Mouse (Mus musculus): ENCODE results near the gene Ccdc83.

Gene Ccdc83

GRCm38 (mm10) chr7:90259899-90260298, 5.7 kb downstream of the Ccdc83 start:
- DNase-seq: no peak

- no peak for DNase-seq
Measured at GRCm38 (mm10) chr7:90258701-90259100, 6.9 kb downstream of the Ccdc83 start.

DNA sequence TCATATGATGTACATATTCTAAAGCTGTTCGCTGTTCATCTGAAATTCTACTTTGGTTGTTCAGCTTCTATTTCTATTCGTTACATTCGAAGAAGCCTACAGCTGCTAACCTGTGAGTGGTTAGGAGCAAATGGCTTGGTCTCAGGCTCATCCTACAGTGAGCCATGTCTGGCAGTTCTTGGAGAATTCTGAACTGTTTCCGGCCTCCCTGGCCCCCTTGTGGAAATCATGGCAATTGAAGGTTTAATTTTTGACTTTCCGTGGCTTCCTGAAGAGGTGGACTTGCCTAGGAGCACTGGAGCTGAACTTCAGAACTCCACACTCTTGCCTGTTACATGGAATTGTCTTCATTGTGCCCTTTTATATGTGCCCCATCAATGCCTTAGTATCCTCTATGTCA, 12.6 kb downstream of the Ccdc83 start:
- DNase-seq: no peak

- no peak for DNase-seq
Measured at GRCm38 (mm10) chr7:90243643-90244042, 21.9 kb downstream of the Ccdc83 start.

DNA sequence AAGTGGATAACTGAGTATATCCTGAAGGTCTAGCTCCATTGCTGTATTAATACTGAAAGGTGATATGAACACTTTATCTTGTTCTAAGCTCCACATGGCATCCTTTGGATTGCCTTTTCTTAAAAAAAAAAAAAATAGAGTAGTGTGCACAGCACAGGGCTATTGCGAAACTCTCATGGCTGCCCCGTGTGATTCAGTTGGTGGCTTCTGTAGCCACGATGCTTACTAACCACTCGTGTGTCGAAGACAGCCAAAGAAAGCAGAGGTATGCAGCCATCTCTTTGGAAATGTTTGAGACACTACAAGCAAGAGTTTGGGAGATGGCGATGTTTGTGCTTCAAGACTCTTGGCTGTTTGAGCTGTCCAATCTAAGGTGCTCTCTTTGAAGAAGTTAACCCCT, 22.4 kb downstream of the Ccdc83 start:
- no peak for DNase-seq

DNA sequence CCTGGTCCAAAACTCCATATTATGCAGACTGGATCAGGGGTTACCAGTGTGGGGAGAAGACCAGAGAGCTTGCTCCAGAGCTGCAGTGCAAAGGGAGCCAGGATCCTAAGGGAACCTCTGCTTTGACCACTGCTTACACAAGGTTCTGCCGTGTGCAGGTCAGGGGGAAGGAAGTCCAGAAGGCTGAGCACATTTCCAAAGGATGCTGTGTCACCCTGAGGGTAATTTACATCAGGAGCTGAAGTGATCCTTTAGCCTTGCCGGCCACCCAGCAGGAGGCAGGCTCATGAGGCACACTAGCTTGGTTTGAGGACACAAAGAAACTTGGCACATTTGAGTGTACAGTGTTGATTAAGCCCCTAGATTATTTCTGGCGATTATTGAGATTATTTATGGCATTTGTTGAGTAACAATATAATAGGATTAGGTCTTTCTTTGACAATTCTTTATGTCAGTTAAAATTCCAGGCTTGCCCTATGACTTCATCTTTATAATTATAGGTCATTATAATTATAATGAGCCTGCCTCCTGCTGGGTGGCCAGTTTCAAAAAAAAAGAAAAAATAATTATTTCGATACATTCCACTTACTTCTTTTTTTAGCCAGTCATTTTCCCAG, 29.2 kb downstream of the Ccdc83 start:
- no peak for DNase-seq

GRCm38 (mm10) chr7:90233921-90234320, 31.7 kb downstream of the Ccdc83 start:
- no peak for DNase-seq

- DNase-seq: no peak
Measured at GRCm38 (mm10) chr7:90231431-90231830, 34.1 kb downstream of the Ccdc83 start.

GRCm38 (mm10) chr7:90228884-90229283, 36.7 kb downstream of the Ccdc83 start:
- peak; percentile 58 for DNase-seq

DNA sequence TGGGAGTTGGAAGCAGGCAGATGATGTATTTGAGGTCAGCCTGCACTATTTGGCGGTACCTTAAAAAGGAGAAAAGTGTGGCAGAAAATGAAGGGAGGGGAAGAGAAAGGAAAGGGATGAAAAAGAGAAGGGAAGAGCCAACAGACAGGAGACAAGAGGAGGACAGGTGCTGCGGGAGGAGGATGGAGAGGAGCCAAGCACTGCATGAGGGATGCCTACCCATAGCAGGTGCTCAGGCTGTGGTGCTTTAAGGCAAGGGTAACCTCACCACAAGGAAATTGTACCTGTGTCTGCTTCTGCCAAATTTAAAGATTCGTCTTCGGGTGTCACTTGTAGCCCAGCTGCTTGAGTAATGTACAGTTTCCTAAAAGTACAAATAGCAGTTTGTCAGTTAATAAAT, 37.5 kb downstream of the Ccdc83 start:
- no peak for DNase-seq

GRCm38 (mm10) chr7:90221487-90221886, 44.1 kb downstream of the Ccdc83 start:
- no peak for DNase-seq

- no peak for DNase-seq
Measured at GRCm38 (mm10) chr7:90218122-90218521, 47.5 kb downstream of the Ccdc83 start.

DNA sequence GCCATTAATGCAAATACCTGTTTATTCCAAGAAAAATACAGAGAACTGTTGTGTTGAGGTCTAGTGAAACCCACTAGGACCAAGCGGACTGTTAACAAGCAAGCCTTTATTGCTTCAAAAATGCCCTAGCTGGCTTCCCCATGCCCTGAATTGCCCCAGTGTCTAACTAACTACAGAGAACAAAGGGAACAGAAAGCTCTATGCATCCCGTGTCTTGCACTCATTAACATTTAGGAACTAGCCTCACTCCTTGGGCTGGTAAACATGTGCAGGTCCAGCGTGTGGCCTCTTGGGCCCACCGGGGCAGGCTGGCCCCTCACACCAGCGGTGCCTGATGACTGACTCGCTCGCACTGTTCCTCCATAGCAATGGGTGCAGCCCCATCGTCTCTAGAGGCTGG, 49.1 kb downstream of the Ccdc83 start:
- no peak for DNase-seq

- DNase-seq: no peak
Measured at GRCm38 (mm10) chr7:90210947-90211346, 54.6 kb downstream of the Ccdc83 start.

DNA sequence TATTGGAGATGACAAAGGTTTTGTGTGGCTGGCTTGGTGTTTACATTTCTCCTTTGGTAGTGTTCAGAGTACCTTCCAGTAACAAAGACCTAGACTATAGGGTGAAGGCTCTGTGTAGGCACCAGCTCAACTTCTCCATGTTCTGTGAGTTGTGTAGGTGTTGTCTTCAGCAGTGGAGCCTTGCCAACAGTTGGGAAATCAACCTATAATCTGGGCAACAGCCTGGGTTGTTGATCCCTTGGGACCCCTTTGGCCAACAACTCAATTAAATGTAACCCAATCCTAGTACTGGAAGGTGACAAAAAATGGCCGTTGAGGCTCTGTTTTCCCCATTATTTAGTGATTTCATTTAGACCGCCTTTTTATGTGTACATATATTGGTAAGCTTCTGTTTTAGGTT, 55.5 kb downstream of the Ccdc83 start:
- DNase-seq: no peak

GRCm38 (mm10) chr7:90203914-90204313, 61.7 kb downstream of the Ccdc83 start:
- DNase-seq: no peak

DNA sequence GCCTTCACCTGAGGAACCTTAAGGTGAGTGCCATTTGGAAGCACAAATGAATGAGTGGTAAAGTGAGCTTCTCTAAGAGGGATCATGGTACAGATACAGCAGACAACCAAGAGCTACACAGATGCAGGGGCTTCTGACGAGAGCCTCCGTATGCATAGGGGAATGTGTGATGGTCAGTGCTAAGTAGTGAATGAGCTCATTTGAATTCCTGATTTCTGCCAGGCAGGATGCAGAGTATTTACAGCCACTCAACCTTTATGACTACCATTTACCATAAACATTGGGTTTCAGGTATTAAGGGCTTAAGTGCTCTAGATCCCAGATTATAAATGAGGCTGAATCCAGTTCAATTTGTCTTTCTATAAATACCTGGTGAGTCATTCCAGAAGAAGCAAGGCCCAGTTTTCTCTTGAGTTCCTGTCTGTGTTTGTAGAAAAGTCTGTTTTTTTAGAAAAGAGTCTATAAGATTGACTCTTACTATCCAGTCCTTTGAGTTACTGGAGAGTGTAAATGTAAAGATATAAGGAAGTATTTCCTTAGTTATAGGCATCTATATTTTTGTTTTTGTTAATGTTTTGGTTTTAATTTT, 63.6 kb downstream of the Ccdc83 start:
- no peak for DNase-seq

DNA sequence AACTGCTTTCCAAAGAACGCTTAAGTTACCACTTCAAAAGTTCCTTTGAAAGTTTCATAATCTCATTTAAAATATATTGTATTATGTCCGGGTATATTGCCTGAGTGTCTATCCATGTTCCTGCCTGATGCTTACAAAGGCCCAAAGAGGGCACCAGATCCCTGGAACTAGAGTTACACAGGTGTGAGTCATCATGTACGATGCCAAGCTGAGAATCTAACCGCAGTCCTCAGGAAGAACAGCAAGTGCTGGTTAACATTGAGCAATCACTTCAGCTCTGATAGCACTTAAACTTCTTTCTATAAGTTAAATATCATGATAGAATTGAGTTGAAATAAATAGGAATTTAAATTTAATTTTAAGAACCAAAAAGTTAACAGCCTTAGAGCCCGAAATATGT, 65.3 kb downstream of the Ccdc83 start:
- no peak for DNase-seq

- DNase-seq: no peak
Measured at GRCm38 (mm10) chr7:90180635-90181034, 84.9 kb downstream of the Ccdc83 start.

DNA sequence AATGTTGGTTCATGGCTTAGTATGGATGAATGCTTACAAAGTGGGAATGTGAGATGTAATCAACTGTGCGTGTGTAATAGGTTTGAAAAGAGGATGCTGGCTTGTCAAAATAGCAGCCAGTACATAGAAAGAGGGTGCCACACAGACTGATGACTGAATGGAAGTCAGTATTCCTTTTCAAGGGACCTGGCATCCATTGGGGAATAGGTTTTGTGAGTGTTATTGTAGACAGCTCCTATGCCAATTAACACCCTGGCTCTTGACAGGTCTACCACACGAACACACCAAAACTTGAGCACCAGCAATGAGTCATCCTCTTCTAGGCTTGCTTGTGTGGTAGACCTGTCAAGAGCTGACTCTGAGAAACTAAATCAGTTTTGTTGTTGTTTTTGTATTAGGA, 90.0 kb downstream of the Ccdc83 start:
- DNase-seq: no peak

Data from liver (tissue).